8 mouse cellular contexts compared by ENCODE assay signal in the genomic region with DNA sequence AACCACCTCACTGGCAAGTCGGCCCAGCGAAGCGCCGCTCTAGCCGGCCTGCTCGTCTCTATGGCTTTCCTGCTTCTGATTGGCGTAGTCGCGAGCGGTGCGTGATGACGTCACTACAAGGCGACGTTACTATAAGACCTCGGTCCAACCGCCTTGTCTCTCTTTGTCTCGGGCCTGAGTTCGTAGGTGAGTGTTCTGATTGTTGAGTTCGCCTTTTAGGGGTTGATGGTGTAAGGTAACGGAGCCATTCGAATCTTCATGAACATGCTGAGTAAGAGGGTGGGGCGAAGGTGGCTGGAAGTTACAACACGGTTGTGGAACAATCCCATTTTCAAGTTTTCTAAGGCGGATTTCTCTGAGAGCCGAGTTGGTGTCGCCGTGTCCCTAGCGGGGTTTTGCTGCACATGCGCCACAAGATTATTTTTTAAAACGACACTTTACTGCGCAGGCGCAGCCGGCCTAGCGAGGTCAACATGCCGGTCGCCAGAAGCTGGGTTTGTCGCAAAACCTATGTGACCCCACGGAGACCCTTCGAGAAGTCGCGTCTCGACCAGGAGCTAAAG. TPM values are rescaled to one million over a fixed set of nuclear protein-coding genes. Genes with fewer than 3 reads are reported as not detected.
A peak's percentile ranks its signal among the peaks of the same experiment; 100 is the strongest.
DNase-seq lines count a peak whose midpoint lies in the region; ATAC-seq lines count a peak whose summit lies in the region.

A gene (plus strand): TSS at position 115 of the 563 bp plus-strand sequence.

- peak within 1 kb of the TSS; percentile 79 for H3K4me3 ChIP-seq in hindbrain, embryonic 16.5 days (ENCODE audit: low read length)
- peak within 1 kb of the TSS; percentile 87 for H3K4me3 ChIP-seq in macrophage (ENCODE audit: inconsistent target)

- DNase-seq in WW6 (ENCODE audit: low read depth, low spot score) = peak; percentile 86
- DNase-seq in cerebellum, postnatal 4 days (ENCODE audit: low spot score in 2 of 2) = peak; percentile 90 to 96
- DNase-seq in gastrocnemius, adult 18-20 months (ENCODE audit: low spot score) = peak; percentile 98
- DNase-seq in left cerebral cortex, adult 18-20 months (ENCODE audit: low spot score in 2 of 2) = peak; percentile 97
- DNase-seq in right cerebral cortex, adult 18-20 months = peak; percentile 97
- peak; percentile 88 for DNase-seq in urinary bladder, postnatal 10 days (ENCODE audit: low spot score)

- peaks cover 16% of the 10 kb centered on the region for H3K4me1 ChIP-seq in hindbrain, embryonic 16.5 days (ENCODE audit: control insufficient read depth, insufficient read depth, low read depth, low read length)

- H3K9ac ChIP-seq in hindbrain, embryonic 16.5 days (ENCODE audit: low read depth, low read length) = peak within 1 kb of the TSS; percentile 80

- peak within 1 kb of the TSS; percentile 89 for H3K4me2 ChIP-seq in hindbrain, embryonic 16.5 days (ENCODE audit: low read length)

- 2% methylated on average over 42 of the region's 42 CpGs for WGBS in hindbrain, embryonic 16.5 days
- WGBS in macrophage (ENCODE audit: missing documents) = under 1% methylated on average over 42 of the region's 42 CpGs

- no peaks in the 10 kb centered on the region for H3K27me3 ChIP-seq in hindbrain, embryonic 16.5 days (replicated peaks; ENCODE audit: control insufficient read depth, insufficient read depth, low read length)

- peak; percentile 95 for ATAC-seq in hindbrain, embryonic 16.5 days

- peaks cover 22% of the 10 kb centered on the region for H3K36me3 ChIP-seq in hindbrain, embryonic 16.5 days (ENCODE audit: control insufficient read depth, insufficient read depth, low read length)
- H3K36me3 ChIP-seq in macrophage (ENCODE audit: inconsistent target) = peaks cover 16% of the 10 kb centered on the region

- peaks cover 24% of the 10 kb centered on the region for H3K79me2 ChIP-seq in macrophage (ENCODE audit: inconsistent target)

- H3K27ac ChIP-seq in hindbrain, embryonic 16.5 days (ENCODE audit: low read depth, low read length) = peak within 1 kb of the TSS; percentile 86
- H3K27ac ChIP-seq in macrophage = peak within 1 kb of the TSS; percentile 90

- no peaks in the 10 kb centered on the region for H3K9me3 ChIP-seq in hindbrain, embryonic 16.5 days (ENCODE audit: control insufficient read depth, low read length)

RNA-seq across cellular contexts. Expression of the gene that starts here (rescaled TPM):
- total RNA-seq in gastrocnemius, adult 18-20 months (2021) = 100 to 1,000 TPM; 415 to 437 TPM
- polyA plus RNA-seq in hindbrain, embryonic 16.5 days (2015; fragmentation: Nextera tagmentation; extraction: Ambion mirVana) = 675 and 689 TPM in 2 replicates
- total RNA-seq in left cerebral cortex, adult 18-20 months (2021) = 100 to 1,000 TPM; 337 to 359 TPM
- total RNA-seq in macrophage (2018; cell fraction: chromatin; rRNA removed) = 100 to 1,000 TPM; 101 to 576 (median 304) TPM
- total RNA-seq in macrophage (2018; cell fraction: cytosol; rRNA removed) = 1,000 to 10,000 TPM; 1,050 to 1,807 (median 1,316) TPM
- 100 to 1,000 TPM; 259 to 636 (median 352) TPM for total RNA-seq in macrophage (2018; cell fraction: nucleus; rRNA removed)
- 597 to 1,790 TPM (median 1,385 TPM) in 3 replicates for polyA plus RNA-seq in macrophage (2018)

Comparison
In these comparisons a context has a peak if more than half of its experiments do, and no peak if none do; other contexts are left out.
1. Peak in every context shown above with its lines: DNase-seq, ATAC-seq, H3K4me3 ChIP-seq and H3K27ac ChIP-seq.